Mouse (Mus musculus): Measurements from ENCODE around the gene N4bp2l2. TPM values are rescaled to one million over a fixed set of nuclear protein-coding genes. Genes with fewer than 3 reads are reported as not detected.

Gene N4bp2l2
- polyA plus RNA-seq, 1 experiment from 2014 or later: 49.9 TPM

- Histone ChIP-seq H3K9ac (ENCODE audit: low read depth, low read length) (no peak overlapping the region), H3K4me3 (ENCODE audit: low read depth, low read length) (no peak overlapping the region), H3K27me3 (ENCODE audit: control insufficient read depth, insufficient read depth, low read length) (no peaks in the 10 kb centered on the region), H3K36me3 (ENCODE audit: control insufficient read depth, insufficient read depth, low read length) (peaks cover 13% of the 10 kb centered on the region), H3K4me2 (no peak overlapping the region), H3K27ac (ENCODE audit: low read depth, low read length) (no peak overlapping the region), H3K4me1 (ENCODE audit: control insufficient read depth, insufficient read depth, low read length) (no peaks in the 10 kb centered on the region), H3K9me3 (replicated peaks; ENCODE audit: control insufficient read depth, low read length) (no peaks in the 10 kb centered on the region)
- no peak for ATAC-seq (replicated peaks; ENCODE audit: insufficient number of reproducible peaks, low FRiP score, low TSS enrichment)
- WGBS (ENCODE audit: insufficient replicate concordance): 90% methylated on average over 11 of the region's 11 CpGs
Measured at GRCm38 (mm10) chr5:150570496-150571219, 95.3 kb downstream of the N4bp2l2 start.

- no peaks in the 10 kb centered on the region for H3K9me3 ChIP-seq (replicated peaks; ENCODE audit: control insufficient read depth, low read length)
- peaks cover 11% of the 10 kb centered on the region for H3K36me3 ChIP-seq (ENCODE audit: control insufficient read depth, insufficient read depth, low read length)
- H3K4me1 ChIP-seq (ENCODE audit: control insufficient read depth, insufficient read depth, low read length): no peaks in the 10 kb centered on the region
- 91% methylated on average over 5 of the region's 5 CpGs for WGBS (ENCODE audit: insufficient replicate concordance)
- no peak overlapping the region for H3K4me3 ChIP-seq (ENCODE audit: low read depth, low read length)
- no peak for ATAC-seq (replicated peaks; ENCODE audit: insufficient number of reproducible peaks, low FRiP score, low TSS enrichment)
- no peak overlapping the region for H3K9ac ChIP-seq (ENCODE audit: low read depth, low read length)
- no peaks in the 10 kb centered on the region for H3K27me3 ChIP-seq (ENCODE audit: control insufficient read depth, insufficient read depth, low read length)
- no peak overlapping the region for H3K27ac ChIP-seq (ENCODE audit: low read depth, low read length)
- H3K4me2 ChIP-seq: no peak overlapping the region
Measured at GRCm38 (mm10) chr5:150566971-150567370, 99.0 kb downstream of the N4bp2l2 start.

GRCm38 (mm10) chr5:150566226-150566625 lies 99.8 kb downstream of the N4bp2l2 start:
- no peaks in the 10 kb centered on the region for H3K27me3 ChIP-seq (ENCODE audit: control insufficient read depth, insufficient read depth, low read length)
- 72% methylated on average over 3 of the region's 3 CpGs for WGBS (ENCODE audit: insufficient replicate concordance)
- H3K4me2 ChIP-seq: no peak overlapping the region
- no peak overlapping the region for H3K4me3 ChIP-seq (ENCODE audit: low read depth, low read length)
- no peak overlapping the region for H3K9ac ChIP-seq (ENCODE audit: low read depth, low read length)
- H3K36me3 ChIP-seq (ENCODE audit: control insufficient read depth, insufficient read depth, low read length): peaks cover 15% of the 10 kb centered on the region
- no peak for ATAC-seq (replicated peaks; ENCODE audit: insufficient number of reproducible peaks, low FRiP score, low TSS enrichment)
- no peak overlapping the region for H3K27ac ChIP-seq (ENCODE audit: low read depth, low read length)
- no peaks in the 10 kb centered on the region for H3K9me3 ChIP-seq (replicated peaks; ENCODE audit: control insufficient read depth, low read length)
- H3K4me1 ChIP-seq (ENCODE audit: control insufficient read depth, insufficient read depth, low read length): no peaks in the 10 kb centered on the region

GRCm38 (mm10) chr5:150564426-150564825 lies 101.6 kb downstream of the N4bp2l2 start:
- no peaks in the 10 kb centered on the region for H3K4me1 ChIP-seq (ENCODE audit: control insufficient read depth, insufficient read depth, low read length)
- no peak for ATAC-seq (replicated peaks; ENCODE audit: insufficient number of reproducible peaks, low FRiP score, low TSS enrichment)
- no peaks in the 10 kb centered on the region for H3K9me3 ChIP-seq (replicated peaks; ENCODE audit: control insufficient read depth, low read length)
- no peak overlapping the region for H3K27ac ChIP-seq (ENCODE audit: low read depth, low read length)
- H3K4me3 ChIP-seq (ENCODE audit: low read depth, low read length): no peak overlapping the region
- H3K27me3 ChIP-seq (ENCODE audit: control insufficient read depth, insufficient read depth, low read length): no peaks in the 10 kb centered on the region
- H3K9ac ChIP-seq (ENCODE audit: low read depth, low read length): no peak overlapping the region
- peaks cover 24% of the 10 kb centered on the region for H3K36me3 ChIP-seq (ENCODE audit: control insufficient read depth, insufficient read depth, low read length)
- 90% methylated on average over 6 of the region's 6 CpGs for WGBS (ENCODE audit: insufficient replicate concordance)
- H3K4me2 ChIP-seq: no peak overlapping the region

- no peak overlapping the region for H3K4me2 ChIP-seq
- WGBS (ENCODE audit: insufficient replicate concordance): 81% methylated on average over 5 of the region's 5 CpGs
- no peaks in the 10 kb centered on the region for H3K9me3 ChIP-seq (replicated peaks; ENCODE audit: control insufficient read depth, low read length)
- no peak for ATAC-seq (replicated peaks; ENCODE audit: insufficient number of reproducible peaks, low FRiP score, low TSS enrichment)
- H3K27me3 ChIP-seq (ENCODE audit: control insufficient read depth, insufficient read depth, low read length): no peaks in the 10 kb centered on the region
- H3K4me3 ChIP-seq (ENCODE audit: low read depth, low read length): no peak overlapping the region
- no peak overlapping the region for H3K9ac ChIP-seq (ENCODE audit: low read depth, low read length)
- no peaks in the 10 kb centered on the region for H3K4me1 ChIP-seq (ENCODE audit: control insufficient read depth, insufficient read depth, low read length)
- peaks cover 23% of the 10 kb centered on the region for H3K36me3 ChIP-seq (ENCODE audit: control insufficient read depth, insufficient read depth, low read length)
- no peak overlapping the region for H3K27ac ChIP-seq (ENCODE audit: low read depth, low read length)
Measured at GRCm38 (mm10) chr5:150561783-150562182, 104.2 kb downstream of the N4bp2l2 start.

- no peaks in the 10 kb centered on the region for H3K9me3 ChIP-seq (replicated peaks; ENCODE audit: control insufficient read depth, low read length)
- H3K27me3 ChIP-seq (ENCODE audit: control insufficient read depth, insufficient read depth, low read length): no peaks in the 10 kb centered on the region
- no peak overlapping the region for H3K4me3 ChIP-seq (ENCODE audit: low read depth, low read length)
- H3K4me1 ChIP-seq (ENCODE audit: control insufficient read depth, insufficient read depth, low read length): no peaks in the 10 kb centered on the region
- H3K27ac ChIP-seq (ENCODE audit: low read depth, low read length): no peak overlapping the region
- peaks cover 23% of the 10 kb centered on the region for H3K36me3 ChIP-seq (ENCODE audit: control insufficient read depth, insufficient read depth, low read length)
- H3K9ac ChIP-seq (ENCODE audit: low read depth, low read length): no peak overlapping the region
- ATAC-seq (replicated peaks; ENCODE audit: insufficient number of reproducible peaks, low FRiP score, low TSS enrichment): no peak
- H3K4me2 ChIP-seq: no peak overlapping the region
Measured at GRCm38 (mm10) chr5:150561376-150561775, 104.6 kb downstream of the N4bp2l2 start.

GRCm38 (mm10) chr5:150560851-150561250 lies 105.1 kb downstream of the N4bp2l2 start:
- H3K9me3 ChIP-seq (replicated peaks; ENCODE audit: control insufficient read depth, low read length): no peaks in the 10 kb centered on the region
- no peaks in the 10 kb centered on the region for H3K27me3 ChIP-seq (ENCODE audit: control insufficient read depth, insufficient read depth, low read length)
- no peak overlapping the region for H3K27ac ChIP-seq (ENCODE audit: low read depth, low read length)
- no peak overlapping the region for H3K4me3 ChIP-seq (ENCODE audit: low read depth, low read length)
- WGBS (ENCODE audit: insufficient replicate concordance): 95% methylated on average over 5 of the region's 5 CpGs
- H3K4me1 ChIP-seq (ENCODE audit: control insufficient read depth, insufficient read depth, low read length): no peaks in the 10 kb centered on the region
- no peak for ATAC-seq (replicated peaks; ENCODE audit: insufficient number of reproducible peaks, low FRiP score, low TSS enrichment)
- no peak overlapping the region for H3K9ac ChIP-seq (ENCODE audit: low read depth, low read length)
- peaks cover 23% of the 10 kb centered on the region for H3K36me3 ChIP-seq (ENCODE audit: control insufficient read depth, insufficient read depth, low read length)
- H3K4me2 ChIP-seq: no peak overlapping the region

GRCm38 (mm10) chr5:150559519-150560103 lies 106.4 kb downstream of the N4bp2l2 start:
- no peaks in the 10 kb centered on the region for H3K27me3 ChIP-seq (ENCODE audit: control insufficient read depth, insufficient read depth, low read length)
- no peaks in the 10 kb centered on the region for H3K4me1 ChIP-seq (ENCODE audit: control insufficient read depth, insufficient read depth, low read length)
- no peak overlapping the region for H3K4me3 ChIP-seq (ENCODE audit: low read depth, low read length)
- H3K9ac ChIP-seq (ENCODE audit: low read depth, low read length): no peak overlapping the region
- peaks cover 22% of the 10 kb centered on the region for H3K36me3 ChIP-seq (ENCODE audit: control insufficient read depth, insufficient read depth, low read length)
- H3K4me2 ChIP-seq: no peak overlapping the region
- WGBS (ENCODE audit: insufficient replicate concordance): 66% methylated on average over 6 of the region's 6 CpGs
- no peaks in the 10 kb centered on the region for H3K9me3 ChIP-seq (replicated peaks; ENCODE audit: control insufficient read depth, low read length)
- ATAC-seq (replicated peaks; ENCODE audit: insufficient number of reproducible peaks, low FRiP score, low TSS enrichment): no peak
- peak overlapping the region; percentile 46 for H3K27ac ChIP-seq (ENCODE audit: low read depth, low read length)
